In the genomic region with DNA sequence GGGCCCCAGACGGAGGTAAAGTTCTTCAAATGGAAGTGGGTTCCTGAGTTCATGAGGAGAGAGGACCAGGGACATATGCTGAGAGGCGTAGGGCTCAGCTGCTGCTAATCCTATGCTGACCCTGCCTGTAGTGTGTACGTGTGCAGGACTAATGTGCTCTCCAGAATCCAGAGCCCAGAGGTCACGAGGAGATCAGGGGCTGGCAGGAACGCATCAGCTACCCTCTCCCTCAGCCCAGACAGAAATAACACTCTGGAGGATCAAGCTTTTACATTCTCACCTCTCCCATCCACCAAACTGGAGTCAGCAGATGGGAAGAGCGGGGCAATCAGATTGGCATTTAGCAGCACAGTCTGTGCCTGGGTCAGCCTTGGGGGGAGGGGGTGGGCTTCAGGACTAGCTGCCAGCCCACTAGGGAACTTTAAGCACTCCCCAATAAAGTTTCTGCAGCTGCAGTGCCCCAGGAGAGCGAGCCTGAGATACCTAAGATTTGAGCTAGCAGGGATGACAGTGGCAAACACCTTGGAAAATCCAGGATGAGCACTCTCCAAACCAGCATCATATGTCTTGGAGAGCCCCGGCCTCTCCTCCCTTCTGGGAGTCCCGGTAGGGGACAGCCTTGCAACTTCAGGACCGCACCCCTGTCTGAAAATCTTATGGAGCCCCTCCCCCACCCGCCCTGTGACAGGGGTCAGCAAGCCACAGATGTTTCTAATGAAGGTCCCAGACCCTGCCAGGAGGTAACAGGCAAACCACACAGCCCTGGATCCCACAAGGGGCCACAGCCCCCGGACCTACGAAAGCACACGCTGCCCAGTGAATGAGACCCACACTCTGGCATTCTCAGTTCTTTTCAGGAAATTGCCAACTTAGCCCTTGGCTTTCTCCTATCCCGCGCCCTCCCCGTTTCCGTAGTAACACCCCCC, we compare ENCODE assay signal across 9 mouse cellular contexts.
DNase-seq lines count a peak whose midpoint lies in the region; ATAC-seq lines count a peak whose summit lies in the region.
"Had no signal": no experiment of that assay in that cellular context is flagged by ENCODE, and none has a peak within 500 bp of the region (broad histone marks: within the 10 kb centered on the region; RNA-seq: fewer than 3 reads in every experiment).

No protein-coding gene starts in this region.

- peak overlapping the region; percentile 49 for H3K4me2 ChIP-seq in kidney, embryonic 15.5 days
- H3K4me2 ChIP-seq in forebrain, embryonic 12.5 days, result peak overlapping the region; percentile 50
- peak overlapping the region; percentile 32 for H3K4me2 ChIP-seq in neural tube, embryonic 15.5 days

- ATAC-seq in kidney, embryonic 15.5 days (replicated peaks; ENCODE audit: low FRiP score), result 0 out of 2 replicates have a peak, but pooled peaks have one; percentile 19
- ATAC-seq in forebrain, embryonic 12.5 days (ENCODE audit: low FRiP score), result peak; percentile 77
- peak; percentile 48; the same call in 1 of the 2 replicates for ATAC-seq in neural tube, embryonic 15.5 days (ENCODE audit: low FRiP score)
- ATAC-seq in megakaryocyte-erythroid progenitor cell, adult 5-6 weeks (replicated peaks; ENCODE audit: low FRiP score, low TSS enrichment, poor library complexity, severe bottlenecking), result no peak

- no peak overlapping the region; the same call in 1 of the 2 replicates for H3K9ac ChIP-seq in kidney, embryonic 15.5 days
- peak overlapping the region; percentile 34; the same call in 1 of the 2 replicates for H3K9ac ChIP-seq in forebrain, embryonic 12.5 days
- H3K9ac ChIP-seq in neural tube, embryonic 15.5 days (replicated peaks), result no peak overlapping the region

- H3K27ac ChIP-seq in kidney, embryonic 15.5 days, result peak overlapping the region; percentile 95
- H3K27ac ChIP-seq in forebrain, embryonic 12.5 days, result peak overlapping the region; percentile 92
- peak overlapping the region; percentile 92 for H3K27ac ChIP-seq in limb, embryonic 10.5 days
- peak overlapping the region; percentile 66; the same call in 1 of the 2 replicates for H3K27ac ChIP-seq in neural tube, embryonic 15.5 days (replicated peaks)

- H3K4me3 ChIP-seq in kidney, embryonic 15.5 days (replicated peaks), result no peak overlapping the region
- H3K4me3 ChIP-seq in forebrain, embryonic 12.5 days (replicated peaks), result peak overlapping the region; percentile 14; the same call in 1 of the 2 replicates
- peak overlapping the region; percentile 42 for H3K4me3 ChIP-seq in limb, embryonic 10.5 days
- no peak overlapping the region for H3K4me3 ChIP-seq in neural tube, embryonic 15.5 days (replicated peaks)

- no peaks in the 10 kb centered on the region for H3K36me3 ChIP-seq in kidney, embryonic 15.5 days
- H3K36me3 ChIP-seq in forebrain, embryonic 12.5 days (replicated peaks), result no peaks in the 10 kb centered on the region
- H3K36me3 ChIP-seq in limb, embryonic 10.5 days, result no peaks in the 10 kb centered on the region
- H3K36me3 ChIP-seq in neural tube, embryonic 15.5 days, result no peaks in the 10 kb centered on the region

- DNase-seq in kidney, adult 18-20 months, result no peak
- DNase-seq in limb, embryonic 10.5 days (ENCODE audit: low spot score), result peak; percentile 90
- no peak for DNase-seq in thymus, postnatal 0 days (ENCODE audit: low spot score)
- no peak for DNase-seq in layer of hippocampus, adult 9-11 months

- peaks cover 57% of the 10 kb centered on the region for H3K4me1 ChIP-seq in kidney, embryonic 15.5 days
- H3K4me1 ChIP-seq in forebrain, embryonic 12.5 days, result peaks cover 49% of the 10 kb centered on the region
- peaks cover 68% of the 10 kb centered on the region for H3K4me1 ChIP-seq in limb, embryonic 10.5 days
- peaks cover 29% of the 10 kb centered on the region for H3K4me1 ChIP-seq in neural tube, embryonic 15.5 days

- H3K9me3 ChIP-seq in kidney, embryonic 15.5 days (replicated peaks), result no peaks in the 10 kb centered on the region
- no peaks in the 10 kb centered on the region for H3K9me3 ChIP-seq in forebrain, embryonic 12.5 days
- no peaks in the 10 kb centered on the region for H3K9me3 ChIP-seq in limb, embryonic 10.5 days (replicated peaks)
- H3K9me3 ChIP-seq in neural tube, embryonic 15.5 days (replicated peaks), result no peaks in the 10 kb centered on the region

- 20% methylated on average over 18 of the region's 18 CpGs for WGBS in kidney, embryonic 15.5 days
- WGBS in forebrain, embryonic 12.5 days, result 5% methylated on average over 18 of the region's 18 CpGs
- 3% methylated on average over 18 of the region's 18 CpGs for WGBS in limb, embryonic 10.5 days
- 15% methylated on average over 18 of the region's 18 CpGs for WGBS in neural tube, embryonic 15.5 days

- no peaks in the 10 kb centered on the region for H3K27me3 ChIP-seq in kidney, embryonic 15.5 days
- H3K27me3 ChIP-seq in forebrain, embryonic 12.5 days, result peaks cover 3% of the 10 kb centered on the region; the same call in 1 of the 2 replicates
- no peaks in the 10 kb centered on the region for H3K27me3 ChIP-seq in limb, embryonic 10.5 days (ENCODE audit: low read depth, poor library complexity, severe bottlenecking)
- H3K27me3 ChIP-seq in neural tube, embryonic 15.5 days (replicated peaks), result no peaks in the 10 kb centered on the region
- H3K27me3 ChIP-seq: CH12.LX had no signal

Comparison
In these comparisons a context has a peak if more than half of its experiments do, and no peak if none do; other contexts are left out.
1. H3K4me3 ChIP-seq: peak in forebrain, embryonic 12.5 days (single experiment) and limb, embryonic 10.5 days (single experiment); none in kidney, embryonic 15.5 days (single experiment) and neural tube, embryonic 15.5 days (single experiment).
2. Peak in every context shown above with its lines, with median percentiles within 50 percentile points of each other: H3K27ac ChIP-seq and H3K4me2 ChIP-seq.